Mouse (Mus musculus): Measurements from ENCODE around the gene Rnase11.
A peak's percentile ranks its signal among the peaks of the same experiment; 100 is the strongest.

Rnase11 gene

GRCm38 (mm10) chr14:51050063-51050462, at the start of gene Rnase11:
Gene Rnase11 (minus strand): TSS chr14:51050163.
- no peak for DNase-seq

- no peak for DNase-seq
Measured at GRCm38 (mm10) chr14:51098921-51099320, 49.0 kb upstream of the Rnase11 start.

GRCm38 (mm10) chr14:51098300-51098699, 48.3 kb upstream of the Rnase11 start:
- DNase-seq = peak; percentile 21 to 75

GRCm38 (mm10) chr14:51095736-51096524, 46.0 kb upstream of the Rnase11 start:
- no peak for DNase-seq

- DNase-seq = no peak
Measured at GRCm38 (mm10) chr14:51094921-51095320, 45.0 kb upstream of the Rnase11 start.

GRCm38 (mm10) chr14:51094096-51094875, 44.3 kb upstream of the Rnase11 start:
- no peak for DNase-seq

- DNase-seq = no peak
Measured at GRCm38 (mm10) chr14:51093496-51093895, 43.5 kb upstream of the Rnase11 start.

- DNase-seq = no peak
Measured at GRCm38 (mm10) chr14:51092073-51092620, 42.2 kb upstream of the Rnase11 start.

GRCm38 (mm10) chr14:51090921-51091900, 41.2 kb upstream of the Rnase11 start, which contains the start of the genes Rnase4 and Ang:
Gene Rnase4 (plus strand): TSS chr14:51091077.
Gene Ang (plus strand): TSS chr14:51091150.
- peak; percentile 26 to 36 for DNase-seq

GRCm38 (mm10) chr14:51090077-51090781, 40.3 kb upstream of the Rnase11 start:
- peak; percentile 68 to 85 for DNase-seq

- no peak for DNase-seq
Measured at GRCm38 (mm10) chr14:51089674-51090076, 39.7 kb upstream of the Rnase11 start.

- peak; percentile 91 to 94 for DNase-seq
Measured at GRCm38 (mm10) chr14:51088970-51089673, 39.2 kb upstream of the Rnase11 start.

GRCm38 (mm10) chr14:51088166-51088969, 38.4 kb upstream of the Rnase11 start:
- DNase-seq = peak; percentile 68 to 80

- no peak for DNase-seq
Measured at GRCm38 (mm10) chr14:51087762-51088161, 37.8 kb upstream of the Rnase11 start.

- no peak for DNase-seq
Measured at GRCm38 (mm10) chr14:51085911-51086310, 35.9 kb upstream of the Rnase11 start.

- DNase-seq = no peak
Measured at GRCm38 (mm10) chr14:51085086-51085485, 35.1 kb upstream of the Rnase11 start.

- DNase-seq = no peak
Measured at GRCm38 (mm10) chr14:51083805-51084204, 33.8 kb upstream of the Rnase11 start.

- DNase-seq = peak; percentile 48 to 76
Measured at GRCm38 (mm10) chr14:51082599-51083581, 32.9 kb upstream of the Rnase11 start.

- no peak for DNase-seq
Measured at GRCm38 (mm10) chr14:51081035-51081434, 31.1 kb upstream of the Rnase11 start.

All from spleen, adult 18-20 months (tissue).